Mouse (Mus musculus) midbrain, embryonic 16.5 days (tissue): Measurements from ENCODE around the gene Cldn17. TPM values are rescaled to one million over a fixed set of nuclear protein-coding genes. Genes with fewer than 3 reads are reported as not detected.

Source experiments
- polyA plus RNA-seq: library from polyadenylated mRNA; unstranded; fragments of >200 nt; fragmentation: Nextera tagmentation; extraction: Ambion mirVana; gene quantifications from 2 replicates; pipeline ENCODE4 v1.2.1, GENCODE M21; 2015

The Cldn17 gene
- polyA plus RNA-seq, 1 experiment from 2014 or later, result not detected

Other genes starting within 250 kb of the Cldn17 start
- gene Grik1, start 216.7 kb downstream of the Cldn17 start, polyA plus RNA-seq, result 32.9 and 37.0 TPM in 2 replicates
- gene Cldn8, start 56.2 kb upstream of the Cldn17 start, polyA plus RNA-seq, result not detected in 2 replicates
- gene Krtap24-1, start 105.3 kb upstream of the Cldn17 start, polyA plus RNA-seq, result not detected in 2 replicates
- gene 2310079G19Rik, start 120.7 kb upstream of the Cldn17 start, polyA plus RNA-seq, result not detected in 2 replicates
- gene Krtap26-1, start 140.8 kb upstream of the Cldn17 start, polyA plus RNA-seq, result not detected in 2 replicates
- gene Krtap27-1, start 164.7 kb upstream of the Cldn17 start, polyA plus RNA-seq, result not detected in 2 replicates
- gene 2310061N02Rik, start 201.0 kb upstream of the Cldn17 start, polyA plus RNA-seq, result not detected in 2 replicates
- not detected in 2 replicates for gene Krtap13-1, start 221.9 kb upstream of the Cldn17 start, polyA plus RNA-seq
- 0.21 TPM in 1 of 2 replicates, not detected in the other for gene Krtap13, start 244.7 kb upstream of the Cldn17 start, polyA plus RNA-seq